Mouse (Mus musculus) neural tube, embryonic 10.5 days (tissue): Measurements from ENCODE around the gene Slco1a5.
"Not testable (repeated sequence)": the region's sequence is repeated elsewhere in the genome, so short reads cannot be mapped to it uniquely, and the experiment has no call there.

Source experiments
- DNase-seq: peaks from one replicate; pipeline ENCODE4 v3.0.0-alpha.2; 2017; ENCODE audit warnings: low spot score; ENCODE audit errors: extremely low spot score

The Slco1a5 gene

DNA sequence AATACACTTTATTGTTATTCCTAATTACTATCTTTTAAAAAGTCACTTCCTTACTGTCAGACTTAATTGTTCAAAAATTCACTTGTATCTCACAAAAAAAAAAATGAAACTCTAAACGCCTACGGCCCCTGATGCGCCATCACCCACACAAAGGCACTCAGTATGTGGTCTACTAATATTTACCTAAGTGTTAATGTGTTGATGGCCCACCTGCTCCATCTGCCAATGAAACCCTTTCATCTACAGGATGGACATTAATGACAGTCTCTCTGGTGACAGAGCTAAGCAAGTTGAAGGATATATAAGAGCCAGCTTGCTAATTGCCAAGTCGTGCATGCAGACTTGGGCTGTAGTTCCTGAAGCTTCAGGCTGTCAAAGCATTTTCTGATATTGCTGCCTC, 24.7 kb downstream of the Slco1a5 start, which contains the start of gene Iapp:
Gene Iapp, plus strand, starts transcription at position 326 of the 400 bp plus-strand sequence.
- DNase-seq = no peak

DNA sequence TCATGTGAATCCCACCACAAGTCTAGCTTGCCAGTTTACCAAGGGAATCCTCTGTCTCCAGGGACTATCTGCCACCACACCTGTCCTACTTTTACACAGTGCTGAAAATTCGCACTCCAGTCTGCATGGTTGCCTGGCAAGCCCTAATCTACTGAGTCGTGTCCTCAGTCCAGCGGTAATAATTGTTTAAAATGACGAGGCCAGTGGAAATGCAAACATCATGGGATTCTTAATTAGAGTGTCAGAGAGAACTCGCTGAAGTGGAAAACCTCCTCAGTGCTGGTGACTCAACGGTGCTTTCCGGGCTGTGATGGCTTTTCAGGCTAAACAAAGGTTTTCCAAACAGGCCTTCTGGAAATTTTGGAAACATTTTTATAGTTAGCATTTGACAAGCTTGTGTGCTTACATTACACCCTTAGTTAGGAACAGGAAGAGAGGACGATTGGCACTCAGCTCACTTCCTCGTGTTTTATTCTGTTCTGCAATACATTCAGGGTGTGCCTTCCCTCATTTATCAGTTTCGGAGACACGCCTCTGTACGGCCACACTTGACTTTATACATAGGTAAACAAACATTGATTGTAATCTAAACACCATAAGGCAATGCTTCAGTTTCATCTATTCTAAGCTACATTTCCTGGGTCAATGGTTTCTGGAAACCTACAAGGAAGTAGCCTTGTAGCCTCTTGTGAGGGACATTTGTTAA, 33.2 kb downstream of the Slco1a5 start:
- no peak for DNase-seq

DNA sequence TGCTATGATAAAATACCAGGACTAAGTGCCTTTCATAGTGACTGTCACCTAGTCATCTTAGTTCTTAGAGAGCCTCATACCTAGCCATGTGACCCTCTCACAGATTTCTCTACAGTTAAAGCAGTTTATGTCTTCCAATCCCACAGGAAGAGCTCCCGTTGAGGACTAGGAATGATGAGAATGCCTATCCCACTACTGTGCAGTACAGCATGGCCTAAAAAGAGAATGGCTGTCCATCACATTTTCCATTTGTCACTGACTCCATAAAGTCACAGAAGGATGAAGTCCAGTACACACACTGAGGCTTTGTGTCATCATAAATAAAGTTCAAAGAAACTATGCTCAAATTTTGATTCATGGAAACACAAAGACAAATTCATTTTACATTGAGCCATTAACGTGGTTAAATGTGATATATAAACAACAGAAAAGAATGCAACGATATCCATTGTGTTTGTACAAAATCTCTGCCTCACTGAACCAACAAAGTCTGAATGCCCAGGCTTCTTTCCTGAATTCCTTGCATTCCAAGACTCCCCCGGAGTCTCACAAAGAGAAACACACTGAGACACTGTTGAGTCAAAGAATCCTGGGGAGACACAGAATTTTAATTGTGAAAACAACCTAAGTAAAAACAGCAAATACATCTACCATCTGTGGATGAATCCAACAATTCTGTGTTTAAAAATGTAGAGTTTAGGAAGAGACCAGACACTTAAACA, 46.9 kb downstream of the Slco1a5 start:
- DNase-seq = no peak

DNA sequence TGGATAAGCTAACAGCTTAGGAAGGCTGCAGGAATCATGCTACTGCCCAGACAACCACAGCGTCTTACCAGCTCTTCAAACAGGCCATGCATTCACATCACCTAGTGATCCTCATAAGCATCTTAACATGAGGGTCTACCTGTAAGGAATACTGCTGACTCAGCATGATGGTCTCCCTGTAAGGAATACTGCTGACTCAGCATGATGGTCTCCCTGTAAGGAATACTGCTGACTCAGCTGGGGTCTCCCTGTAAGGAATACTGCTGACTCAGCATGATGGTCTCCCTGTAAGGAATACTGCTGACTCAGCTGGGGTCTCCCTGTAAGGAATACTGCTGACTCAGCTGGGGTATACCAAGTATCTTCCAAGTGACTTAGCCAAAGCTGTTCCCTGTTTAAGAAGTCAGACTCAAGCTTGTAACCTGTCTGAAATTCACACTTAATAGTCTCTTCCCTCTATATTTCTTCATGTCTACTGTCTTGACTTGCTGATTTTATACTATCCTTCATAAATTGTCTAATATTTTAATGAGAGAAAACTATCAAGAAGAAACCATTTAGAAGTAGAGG, 72.0 kb downstream of the Slco1a5 start:
- not testable (repeated sequence) for DNase-seq

DNA sequence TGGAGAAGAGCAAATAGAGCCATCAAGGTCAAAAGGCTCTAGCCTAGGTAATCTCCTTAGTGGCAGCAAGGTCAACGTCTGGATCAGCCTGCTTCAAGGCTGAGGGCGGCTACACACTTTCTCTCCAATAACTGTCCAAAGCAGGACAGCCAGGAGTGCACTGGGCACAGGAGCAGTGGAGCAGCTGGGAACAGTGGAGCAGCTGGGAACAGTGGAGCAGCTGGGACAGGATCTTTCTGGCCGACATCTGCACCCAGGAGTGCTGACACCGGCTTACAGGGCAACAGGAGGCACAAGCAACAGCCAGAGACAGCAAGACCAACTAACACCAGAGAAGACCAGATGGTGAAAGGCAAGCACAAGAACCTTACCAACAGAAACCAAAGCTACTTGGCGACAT, 77.7 kb downstream of the Slco1a5 start:
- no peak for DNase-seq

DNA sequence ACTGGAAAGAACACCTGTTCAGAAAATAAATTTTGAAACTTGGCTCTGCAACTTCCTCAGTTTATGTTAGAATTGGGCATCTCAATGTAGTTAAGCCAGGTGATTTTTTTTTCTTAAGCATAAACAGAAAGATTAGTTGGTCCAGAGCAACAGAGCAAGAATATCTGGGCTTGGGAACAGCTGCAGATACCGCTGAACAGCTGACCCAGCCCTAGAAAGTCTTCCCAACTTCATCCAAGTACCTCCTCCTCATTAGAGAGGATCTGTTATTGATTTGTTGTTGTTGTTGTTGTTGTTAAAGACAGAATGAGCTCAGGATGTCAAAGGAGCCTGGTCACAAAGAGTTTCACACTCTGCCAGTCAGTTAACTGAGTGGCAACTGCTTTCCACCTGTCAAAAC, 83.3 kb downstream of the Slco1a5 start:
- no peak for DNase-seq

DNA sequence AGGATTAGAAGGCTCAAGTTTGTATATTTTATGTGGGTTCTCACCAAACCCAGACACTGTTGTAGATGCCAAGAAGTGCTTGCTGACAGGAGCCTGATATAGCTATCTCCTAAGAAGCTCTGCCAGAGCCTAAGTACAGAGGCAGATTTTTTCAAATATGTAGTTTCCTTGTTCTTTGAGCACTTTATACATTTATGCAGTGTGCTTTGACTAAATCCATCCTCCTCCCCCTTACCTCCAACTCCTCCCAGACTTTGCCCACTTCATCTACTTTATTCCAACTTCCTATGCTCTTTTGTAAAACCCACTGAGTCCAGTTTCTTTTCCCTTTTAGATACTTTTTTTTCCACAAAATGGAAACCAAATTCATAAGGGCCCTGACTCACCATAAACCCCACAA, 102.6 kb downstream of the Slco1a5 start:
- DNase-seq = no peak

DNA sequence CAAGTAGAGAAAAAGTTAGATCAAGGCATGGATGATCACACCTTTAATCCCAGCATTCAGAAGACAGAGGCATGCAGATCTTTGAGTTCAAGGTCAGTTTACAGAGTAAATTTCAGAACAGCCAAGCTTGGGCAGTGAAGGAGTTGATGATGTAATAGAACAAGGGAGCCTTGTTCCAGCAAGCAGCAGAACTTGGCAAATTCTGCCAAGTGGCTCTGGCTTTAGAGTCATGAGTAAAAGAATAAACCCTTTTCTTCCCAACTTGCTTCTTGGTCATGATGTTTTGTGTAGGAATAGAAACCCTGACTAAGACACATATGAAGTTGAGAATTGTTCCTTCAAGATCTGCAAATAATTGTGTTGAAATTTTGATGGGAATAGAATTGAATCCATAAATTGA, 111.0 kb downstream of the Slco1a5 start:
- no peak for DNase-seq

DNA sequence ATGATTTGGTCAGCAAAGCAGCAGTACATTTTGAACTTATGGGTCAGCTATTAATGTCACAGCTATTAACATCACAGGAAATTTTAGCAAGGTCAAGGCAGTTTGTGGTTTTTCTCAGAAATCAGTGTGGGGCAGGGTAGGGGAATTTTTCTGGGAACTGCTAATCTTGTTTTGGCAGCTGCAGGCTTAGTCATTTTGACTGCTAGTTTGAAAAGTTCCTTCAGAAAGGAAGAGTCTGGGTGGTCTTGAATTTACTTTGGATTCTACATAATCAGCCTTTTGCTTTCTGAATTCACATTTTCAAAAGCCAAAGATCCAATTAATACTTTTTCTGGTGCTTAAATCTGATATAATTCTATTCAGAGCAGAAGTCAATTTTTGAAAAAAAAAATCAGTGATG, 113.0 kb downstream of the Slco1a5 start:
- DNase-seq = no peak

DNA sequence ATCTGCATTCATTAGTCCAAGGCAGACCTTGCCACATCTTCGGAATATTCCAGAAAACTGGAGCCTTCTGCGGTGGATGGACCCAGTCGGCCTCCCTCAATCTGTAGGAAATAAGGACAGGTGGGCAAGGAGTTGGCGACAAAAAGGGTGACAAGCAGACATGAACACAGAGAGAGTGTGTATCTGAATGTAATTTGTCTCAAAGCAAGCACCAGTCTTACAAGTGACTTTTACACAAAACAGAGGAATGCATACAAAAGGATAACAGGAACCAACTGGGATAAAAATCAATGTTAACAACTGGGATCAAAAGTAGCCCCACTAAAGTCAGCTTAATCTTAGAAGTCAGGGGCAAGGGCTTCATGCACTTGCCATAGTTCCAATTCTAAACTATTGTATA, 114.4 kb downstream of the Slco1a5 start, which contains the start of gene Slco1a6:
Gene Slco1a6, minus strand, starts transcription at position 101 of the 400 bp plus-strand sequence.
- no peak for DNase-seq

GRCm38 (mm10) chr6:142200524-142200923, 122.3 kb downstream of the Slco1a5 start:
- no peak for DNase-seq

DNA sequence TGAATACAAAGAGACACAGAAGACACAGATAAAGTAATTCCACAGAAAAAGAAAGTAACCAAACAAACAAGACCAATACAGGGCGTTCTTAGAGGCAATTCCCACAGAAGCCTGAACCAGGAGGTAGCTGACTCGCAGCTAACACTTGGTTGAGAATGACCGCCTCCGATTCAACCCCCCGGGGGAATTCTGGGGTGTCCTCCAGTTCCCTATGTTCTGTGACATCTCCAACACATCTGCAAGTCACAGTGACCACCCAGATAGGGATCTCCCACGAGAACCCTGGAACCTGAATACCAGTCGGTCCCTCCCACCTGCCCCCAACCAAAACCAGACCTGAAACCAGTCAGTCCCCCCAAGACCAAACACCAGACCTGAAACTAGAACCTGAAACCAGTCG, 128.5 kb downstream of the Slco1a5 start:
- DNase-seq = no peak

DNA sequence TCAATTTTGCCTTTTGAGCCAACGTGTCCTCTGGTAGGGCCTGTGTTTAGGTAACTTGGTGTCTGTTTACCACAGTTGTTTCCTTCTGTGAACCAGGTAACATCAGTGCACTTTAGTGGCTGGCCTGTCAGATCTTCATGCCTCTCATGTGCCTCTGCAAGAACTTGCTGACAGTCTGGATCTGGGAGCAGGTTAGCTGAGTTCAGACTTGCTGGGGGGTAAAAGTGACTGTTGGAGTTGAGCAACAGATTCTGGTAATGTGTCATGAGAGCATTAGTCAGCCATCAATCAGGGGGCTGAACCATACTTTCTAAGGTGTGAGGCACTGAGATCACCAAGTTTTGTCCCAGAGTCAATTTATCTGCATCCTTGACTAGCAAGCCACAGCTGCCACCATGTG, 130.8 kb downstream of the Slco1a5 start:
- no peak for DNase-seq

DNA sequence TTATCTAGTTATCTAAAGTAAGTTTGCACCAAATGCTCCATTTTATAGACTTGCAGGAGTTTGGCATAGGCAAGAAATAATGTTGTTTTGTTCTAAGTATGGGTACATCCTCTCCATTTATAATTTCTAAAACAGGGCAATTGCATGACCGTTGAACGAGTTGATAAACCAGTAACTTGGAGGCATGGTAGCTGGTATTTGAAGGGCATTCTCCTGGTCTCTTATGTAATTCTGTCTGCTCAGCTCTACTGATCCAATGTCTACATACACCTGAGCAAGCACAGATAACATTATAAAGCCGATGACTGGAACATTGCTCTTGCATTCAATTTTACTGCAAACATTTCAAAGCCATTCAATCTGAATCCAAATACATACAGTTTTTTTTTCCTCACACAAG, 135.4 kb downstream of the Slco1a5 start:
- DNase-seq = no peak

GRCm38 (mm10) chr6:142185868-142186415, 136.8 kb downstream of the Slco1a5 start:
- DNase-seq = no peak
